Mouse (Mus musculus): ENCODE data around the gene Mrgprb2. TPM values are rescaled to one million over a fixed set of nuclear protein-coding genes. Genes with fewer than 3 reads are reported as not detected.

Mrgprb2 gene
- polyA plus RNA-seq (2014; fragmentation: Nextera tagmentation; extraction: Ambion mirVana): not detected in 2 replicates

DNA sequence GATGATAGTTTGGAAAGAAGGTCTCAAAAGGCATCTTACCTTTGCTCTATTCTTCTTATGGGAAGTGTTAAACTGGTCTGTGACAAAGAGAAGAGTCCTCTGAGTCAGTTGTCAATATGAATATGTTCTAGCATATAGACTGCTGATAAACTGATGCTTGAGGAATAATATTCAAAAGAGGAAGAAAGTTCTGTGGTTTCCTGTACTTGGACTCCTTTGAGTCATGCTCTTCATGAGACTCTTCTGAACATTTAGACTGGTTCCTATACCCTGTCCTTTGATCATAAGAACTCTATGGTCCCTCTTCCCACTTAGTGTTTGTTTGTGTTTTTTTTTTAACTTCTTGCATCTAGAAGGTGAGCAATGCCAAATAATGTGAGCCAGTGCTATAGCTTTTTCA is at the start of gene Mrgprb2:
Gene Mrgprb2 (minus strand): TSS at position 101 of the 400 bp plus-strand sequence.
- Histone ChIP-seq H3K4me3 (replicated peaks; ENCODE audit: low read depth, low read length) (no peak within 1 kb of the TSS), H3K4me2 (ENCODE audit: low read length) (no peak within 1 kb of the TSS), H3K27me3 (ENCODE audit: control insufficient read depth, insufficient read depth, low read length) (no peaks in the 10 kb centered on the region), H3K9me3 (ENCODE audit: control insufficient read depth, low read length) (peaks cover 15% of the 10 kb centered on the region), H3K9ac (replicated peaks; ENCODE audit: low read length) (no peak within 1 kb of the TSS), H3K27ac (replicated peaks; ENCODE audit: low read depth, low read length) (no peak within 1 kb of the TSS), H3K36me3 (ENCODE audit: control insufficient read depth, insufficient read depth, low read length) (no peaks in the 10 kb centered on the region), H3K4me1 (ENCODE audit: control insufficient read depth, insufficient read depth, low read length) (no peaks in the 10 kb centered on the region)
- DNase-seq (no peak), ATAC-seq (ENCODE audit: low FRiP score, low TSS enrichment) (no peak)

Other genes starting within 250 kb of the Mrgprb2 start
- gene Mrgprb8, start 169.6 kb downstream of the Mrgprb2 start, polyA plus RNA-seq (2014; fragmentation: Nextera tagmentation; extraction: Ambion mirVana): not detected in 2 replicates
- not detected in 2 replicates for gene Mrgprb1, start 101.7 kb downstream of the Mrgprb2 start, polyA plus RNA-seq (2014; fragmentation: Nextera tagmentation; extraction: Ambion mirVana)
- gene Mrgprx2, start 58.8 kb downstream of the Mrgprb2 start, polyA plus RNA-seq (2014; fragmentation: Nextera tagmentation; extraction: Ambion mirVana): not detected in 2 replicates
- gene Mrgprb3, start 85.7 kb upstream of the Mrgprb2 start, polyA plus RNA-seq (2014; fragmentation: Nextera tagmentation; extraction: Ambion mirVana): not detected in 2 replicates
- gene Zdhhc13, start 230.9 kb upstream of the Mrgprb2 start, polyA plus RNA-seq (2014; fragmentation: Nextera tagmentation; extraction: Ambion mirVana): 38.7 and 49.7 TPM in 2 replicates